Mouse (Mus musculus) adrenal gland, postnatal 14 days (tissue): ENCODE measurements at regions not wholly inside any gene's neighbourhood (a gene's known extent, or its start where the extent isn't known, plus 50 kb on each side); places are given as distances from the start of the nearest gene placed in this dataset.
A peak's percentile ranks its signal among the peaks of the same experiment; 100 is the strongest.

Source experiments
- DNase-seq: peaks from one replicate; pipeline ENCODE4 v3.0.0; 2021; ENCODE audit warnings: mixed read lengths

DNA sequence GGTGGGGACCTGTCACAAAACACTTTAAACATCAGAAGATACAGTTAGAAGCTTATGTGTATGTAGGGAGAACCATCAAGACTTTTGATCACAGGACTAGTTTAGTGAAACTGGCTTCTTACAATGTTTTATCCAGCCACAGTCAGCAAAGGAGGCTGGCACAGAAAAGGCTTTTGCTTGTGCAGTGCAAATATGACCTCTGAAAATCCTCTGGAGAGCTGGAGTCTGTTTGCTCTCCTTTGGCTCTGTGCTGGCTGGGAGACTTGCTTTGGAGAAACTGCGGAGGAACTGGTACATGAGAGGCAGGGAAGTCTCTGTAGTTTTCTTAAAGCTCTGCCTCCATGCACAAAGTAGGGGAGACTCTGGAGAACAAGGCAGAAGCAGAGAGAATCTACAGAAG lies 497.2 kb upstream of the Pdzrn3 start:
- DNase-seq: no peak

DNA sequence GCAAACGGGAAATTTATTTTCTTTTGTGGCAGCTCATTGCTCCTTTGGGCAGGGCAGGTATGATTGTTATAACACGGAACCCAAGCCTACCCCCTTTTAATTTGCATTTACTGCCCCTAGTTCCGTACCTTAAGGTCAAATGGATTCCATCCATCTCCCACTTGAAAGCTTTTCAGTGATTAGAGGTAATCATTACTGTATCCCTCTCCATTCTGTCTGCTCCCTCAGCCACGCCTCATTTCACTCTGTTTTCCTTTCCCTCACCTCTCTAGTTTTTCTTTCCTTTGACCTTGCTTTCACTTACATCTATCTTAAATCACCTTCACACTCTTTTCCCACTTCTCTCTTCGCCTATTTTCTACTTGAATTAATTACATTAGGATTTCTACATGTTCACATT lies 481.2 kb upstream of the Pdzrn3 start:
- no peak for DNase-seq

- no peak for DNase-seq
These were observed 463.0 kb upstream of the Pdzrn3 start for GRCm38 (mm10) chr6:101840695-101841094.

DNA sequence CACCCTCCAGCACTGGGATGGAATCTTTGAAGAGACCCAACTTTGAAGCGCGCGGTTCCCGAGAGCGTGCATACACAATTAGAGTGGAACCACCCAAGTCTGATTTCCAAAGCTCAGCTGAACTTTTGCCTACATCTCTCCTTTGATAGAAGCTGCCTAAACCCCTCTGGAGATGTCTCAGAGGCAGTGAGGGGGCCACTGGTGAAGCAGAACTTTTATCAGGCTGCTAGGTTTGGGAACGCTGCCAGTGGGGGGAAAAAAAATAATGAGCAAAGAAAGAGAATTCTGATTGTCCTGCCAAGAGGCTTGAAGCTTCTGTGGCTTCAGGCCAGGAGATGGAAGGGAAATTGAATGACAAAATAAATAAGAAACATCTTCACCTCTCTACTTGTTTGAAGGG lies 459.9 kb upstream of the Pdzrn3 start:
- DNase-seq: peak; percentile 21

GRCm38 (mm10) chr6:101793986-101794385 lies 416.3 kb upstream of the Pdzrn3 start:
- no peak for DNase-seq

DNA sequence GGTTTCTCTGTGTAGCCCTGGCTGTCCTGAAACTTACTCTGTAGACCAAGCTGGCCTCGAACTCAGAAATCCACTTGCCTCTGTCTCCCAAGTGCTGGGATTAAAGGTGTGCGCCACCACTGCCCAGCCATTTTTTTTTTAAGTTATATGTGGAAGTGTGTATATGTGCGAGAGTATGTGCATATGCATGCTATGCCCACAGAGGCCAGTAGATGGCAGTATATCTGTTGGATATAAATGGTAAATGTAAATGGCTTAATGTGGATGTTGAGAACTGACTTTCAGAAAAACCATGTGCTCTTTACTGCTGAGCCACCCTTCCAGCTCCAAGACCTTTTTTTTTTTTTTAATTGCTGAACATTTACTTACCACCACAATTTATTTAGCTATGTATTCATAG lies 400.2 kb upstream of the Pdzrn3 start:
- DNase-seq: no peak

DNA sequence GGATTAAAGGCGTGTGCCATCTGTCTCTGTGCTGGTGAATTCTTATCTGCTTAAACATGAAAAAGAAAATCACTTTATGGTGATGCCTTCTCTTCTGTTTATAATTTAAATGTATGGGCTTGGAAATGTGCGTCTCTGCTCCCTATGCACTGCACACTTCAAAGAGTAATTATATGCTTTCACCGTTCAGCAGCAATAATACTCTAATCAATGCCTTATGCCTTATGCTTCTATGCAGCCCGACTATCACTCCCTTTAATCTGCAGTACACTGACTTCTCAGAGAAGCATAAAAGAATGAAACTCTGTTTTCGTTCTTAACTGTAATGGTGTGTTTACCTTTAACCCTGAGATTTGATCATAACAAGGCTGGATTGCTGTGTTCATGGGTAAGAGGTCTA lies 395.5 kb upstream of the Pdzrn3 start:
- DNase-seq: no peak

DNA sequence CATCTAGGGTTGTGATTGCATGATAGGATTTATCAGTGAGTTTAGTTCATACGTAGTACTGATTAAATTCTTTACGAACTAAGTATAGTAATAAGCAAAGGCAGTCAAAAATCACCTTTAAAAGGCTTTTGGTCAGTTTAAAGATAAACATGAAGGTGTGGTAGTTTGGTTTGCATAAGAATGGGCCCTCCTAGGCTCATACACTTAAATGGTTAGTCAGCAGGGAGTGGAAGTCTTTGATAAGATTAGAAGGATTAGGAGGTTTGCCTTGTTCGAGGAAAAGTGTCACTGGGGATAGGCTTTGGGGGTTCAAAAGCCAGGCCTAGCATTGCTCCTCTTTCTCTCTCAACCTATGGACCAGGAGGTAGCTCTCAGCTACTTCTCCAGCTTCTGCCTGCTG lies 357.4 kb upstream of the Pdzrn3 start:
- no peak for DNase-seq

- no peak for DNase-seq
These were observed 342.8 kb upstream of the Pdzrn3 start for GRCm38 (mm10) chr6:101720513-101720912.

- no peak for DNase-seq
These were observed 312.0 kb upstream of the Pdzrn3 start for GRCm38 (mm10) chr6:101689684-101690083.

DNA sequence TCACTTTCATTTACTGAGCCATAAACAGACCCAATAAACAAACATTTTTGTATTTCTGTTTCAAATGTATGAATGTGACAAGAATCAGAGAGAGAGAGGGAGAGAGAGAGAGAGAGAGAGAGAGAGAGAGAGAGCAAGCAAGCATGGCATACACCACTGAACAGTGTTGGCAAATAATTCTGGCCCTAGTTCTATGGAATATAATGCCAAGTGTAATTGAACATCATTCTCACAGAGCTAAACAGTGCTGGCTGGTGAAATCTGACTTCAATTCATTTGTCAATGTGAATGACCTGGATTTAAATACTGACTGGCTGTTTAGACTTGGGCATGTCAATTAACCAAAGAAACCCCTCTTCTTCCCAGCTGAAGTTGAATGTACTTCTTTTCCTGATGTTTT lies 308.9 kb upstream of the Pdzrn3 start:
- no peak for DNase-seq

DNA sequence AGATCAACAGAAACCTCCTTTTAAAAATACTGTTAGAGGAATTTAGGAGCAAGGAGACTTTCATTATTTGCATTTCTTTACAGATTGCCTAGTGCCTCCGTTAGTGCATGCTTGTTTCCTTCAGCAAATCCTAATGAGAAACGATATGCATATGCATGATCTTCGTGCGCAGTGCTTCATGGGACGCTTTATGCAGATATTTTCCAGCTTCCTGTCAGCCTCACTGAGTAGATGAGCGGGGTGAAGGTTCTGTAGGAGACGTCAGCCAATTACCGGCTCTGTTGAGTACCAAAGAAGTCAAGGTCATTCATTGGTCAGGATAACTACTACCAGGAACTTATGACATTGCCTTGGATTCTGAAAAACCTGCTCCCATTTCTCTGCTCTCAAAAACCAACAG lies 308.0 kb upstream of the Pdzrn3 start:
- DNase-seq: no peak

- DNase-seq: no peak
These were observed 306.7 kb upstream of the Pdzrn3 start for GRCm38 (mm10) chr6:101684390-101684789.

- no peak for DNase-seq
These were observed 297.1 kb upstream of the Pdzrn3 start for GRCm38 (mm10) chr6:101674846-101675245.

GRCm38 (mm10) chr6:101670770-101671169 lies 293.1 kb upstream of the Pdzrn3 start:
- DNase-seq: no peak

GRCm38 (mm10) chr6:101669118-101669845 lies 291.6 kb upstream of the Pdzrn3 start:
- no peak for DNase-seq

GRCm38 (mm10) chr6:101654351-101654750 lies 276.7 kb upstream of the Pdzrn3 start:
- no peak for DNase-seq

DNA sequence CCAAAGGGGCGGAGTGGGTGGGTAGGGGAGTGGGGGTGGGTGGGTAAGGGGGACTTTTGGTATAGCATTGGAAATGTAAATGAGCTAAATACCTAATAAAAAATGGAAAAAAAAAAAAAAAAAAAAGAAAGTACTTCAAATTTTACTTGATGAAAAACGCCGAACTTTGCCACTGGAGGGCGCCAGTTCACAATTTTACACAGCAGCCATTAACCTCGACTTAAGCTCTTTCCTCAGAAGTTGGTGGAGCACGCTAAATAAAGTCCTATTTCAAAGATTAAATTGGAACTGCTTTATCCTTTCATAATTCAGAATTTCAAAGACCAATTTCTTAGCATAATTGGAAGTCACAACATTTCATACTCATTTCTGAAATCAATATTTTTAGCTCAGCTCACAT lies 272.7 kb upstream of the Pdzrn3 start:
- peak; percentile 68 for DNase-seq

GRCm38 (mm10) chr6:101617295-101617694 lies 239.6 kb upstream of the Pdzrn3 start:
- no peak for DNase-seq

- DNase-seq: peak; percentile 11
These were observed 239.1 kb upstream of the Pdzrn3 start for GRCm38 (mm10) chr6:101616776-101617175.

DNA sequence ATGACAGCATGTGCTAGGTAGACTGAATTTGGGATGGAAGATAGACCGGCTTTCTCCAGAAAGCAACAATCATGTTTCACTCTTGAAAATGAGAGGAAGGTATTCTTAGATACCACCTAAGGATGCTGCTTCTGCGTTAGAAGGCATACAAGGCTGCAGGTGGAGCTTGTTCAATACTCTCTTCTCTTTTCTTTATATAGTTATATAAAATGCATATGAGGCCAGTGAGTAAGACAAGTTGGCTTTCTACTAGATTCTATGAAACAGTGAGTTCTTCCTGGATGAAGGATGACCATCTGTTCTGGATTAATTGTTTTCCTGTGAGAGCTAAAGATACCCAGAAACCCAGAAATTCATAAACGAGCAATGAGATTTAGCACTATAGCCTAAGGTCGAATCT lies 231.3 kb upstream of the Pdzrn3 start:
- DNase-seq: no peak

- DNase-seq: no peak
These were observed 225.4 kb upstream of the Pdzrn3 start for GRCm38 (mm10) chr6:101603083-101603482.

- no peak for DNase-seq
These were observed 219.3 kb upstream of the Pdzrn3 start for GRCm38 (mm10) chr6:101596995-101597394.

DNA sequence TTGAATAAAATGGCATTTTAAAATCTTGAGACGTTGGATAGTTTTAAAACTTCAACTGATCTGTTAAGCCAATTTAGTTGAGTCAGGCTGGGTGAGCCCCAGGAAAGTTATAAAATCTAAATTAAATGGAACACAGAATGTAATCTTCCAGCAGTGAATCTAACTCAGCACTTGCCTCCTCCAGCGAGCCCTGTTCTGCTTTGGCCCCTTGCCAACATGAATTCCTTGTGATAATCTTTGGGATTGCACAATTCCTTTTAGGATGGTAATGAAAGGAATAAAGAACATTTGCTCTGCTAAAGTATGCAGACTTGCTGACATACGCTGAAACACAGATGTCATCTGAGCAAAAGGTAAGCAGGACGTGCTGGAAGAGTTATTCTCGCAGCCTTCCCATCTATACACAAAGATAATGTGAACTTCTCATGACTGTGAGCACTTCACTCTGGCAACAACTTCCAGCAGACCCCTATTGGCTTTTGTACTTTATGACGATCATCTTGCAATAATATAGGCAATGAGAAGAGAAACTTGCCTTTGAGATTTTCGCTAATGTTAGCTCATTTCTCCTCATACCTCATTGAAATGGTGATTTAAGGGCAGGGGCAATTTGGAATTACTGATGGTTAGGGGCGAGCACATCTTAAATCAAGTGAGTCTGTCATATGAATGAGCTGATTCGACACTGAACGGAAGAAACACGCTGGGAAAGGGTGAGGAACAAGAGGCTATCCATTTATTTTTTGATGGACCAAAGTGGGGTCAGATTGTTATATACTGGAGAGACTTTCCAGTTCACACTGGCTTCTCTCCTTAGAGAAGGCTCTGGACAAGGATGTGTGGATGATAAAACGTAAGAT lies 216.3 kb upstream of the Pdzrn3 start:
- peak; percentile 29 for DNase-seq
